Mouse (Mus musculus) embryo, embryonic 10.5 days (tissue): Measurements from ENCODE around the gene Sgcd.
"Not testable (repeated sequence)": the region's sequence is repeated elsewhere in the genome, so short reads cannot be mapped to it uniquely, and the experiment has no call there.

ENCODE experiments used
- DNase-seq: peaks from one replicate; pipeline ENCODE4 v3.0.0-alpha.2; 2015; ENCODE audit warnings: low spot score

Sgcd gene

GRCm38 (mm10) chr11:47777226-47777915 lies 211.4 kb downstream of the Sgcd start:
- no peak for DNase-seq

GRCm38 (mm10) chr11:47776019-47776418 lies 212.8 kb downstream of the Sgcd start:
- DNase-seq: no peak

GRCm38 (mm10) chr11:47765859-47766258 lies 222.9 kb downstream of the Sgcd start:
- DNase-seq: no peak

- not testable (repeated sequence) for DNase-seq
Measured at GRCm38 (mm10) chr11:47763569-47763968, 225.2 kb downstream of the Sgcd start.

- no peak for DNase-seq
Measured at GRCm38 (mm10) chr11:47759015-47759414, 229.8 kb downstream of the Sgcd start.

GRCm38 (mm10) chr11:47742806-47743205 lies 246.0 kb downstream of the Sgcd start:
- no peak for DNase-seq

- no peak for DNase-seq
Measured at GRCm38 (mm10) chr11:47704930-47705787, 283.6 kb downstream of the Sgcd start.

- DNase-seq: peak; percentile 1
Measured at GRCm38 (mm10) chr11:47695611-47696010, 293.2 kb downstream of the Sgcd start.

- peak; percentile 67 for DNase-seq
Measured at GRCm38 (mm10) chr11:47658135-47658534, 330.6 kb downstream of the Sgcd start.

- DNase-seq: no peak
Measured at GRCm38 (mm10) chr11:47645911-47646310, 342.9 kb downstream of the Sgcd start.

GRCm38 (mm10) chr11:47641567-47642259 lies 347.1 kb downstream of the Sgcd start:
- DNase-seq: no peak

GRCm38 (mm10) chr11:47640556-47640955 lies 348.2 kb downstream of the Sgcd start:
- DNase-seq: peak; percentile 74

- DNase-seq: no peak
Measured at GRCm38 (mm10) chr11:47630186-47630585, 358.6 kb downstream of the Sgcd start.

- DNase-seq: no peak
Measured at GRCm38 (mm10) chr11:47609892-47610291, 378.9 kb downstream of the Sgcd start.

- no peak for DNase-seq
Measured at GRCm38 (mm10) chr11:47574635-47575034, 414.1 kb downstream of the Sgcd start.

- no peak for DNase-seq
Measured at GRCm38 (mm10) chr11:47568488-47568887, 420.3 kb downstream of the Sgcd start.

GRCm38 (mm10) chr11:47566156-47566555 lies 422.6 kb downstream of the Sgcd start:
- no peak for DNase-seq

- peak; percentile 21 for DNase-seq
Measured at GRCm38 (mm10) chr11:47524845-47525244, 463.9 kb downstream of the Sgcd start.

GRCm38 (mm10) chr11:47508047-47508446 lies 480.7 kb downstream of the Sgcd start:
- DNase-seq: no peak

GRCm38 (mm10) chr11:47503236-47503635 lies 485.5 kb downstream of the Sgcd start:
- peak; percentile 59 for DNase-seq

GRCm38 (mm10) chr11:47473493-47474230 lies 515.1 kb downstream of the Sgcd start:
- DNase-seq: no peak

GRCm38 (mm10) chr11:47460700-47461099 lies 528.1 kb downstream of the Sgcd start:
- DNase-seq: not testable (repeated sequence)
